ENCODE assay signal across 8 mouse cellular contexts in the genomic region with DNA sequence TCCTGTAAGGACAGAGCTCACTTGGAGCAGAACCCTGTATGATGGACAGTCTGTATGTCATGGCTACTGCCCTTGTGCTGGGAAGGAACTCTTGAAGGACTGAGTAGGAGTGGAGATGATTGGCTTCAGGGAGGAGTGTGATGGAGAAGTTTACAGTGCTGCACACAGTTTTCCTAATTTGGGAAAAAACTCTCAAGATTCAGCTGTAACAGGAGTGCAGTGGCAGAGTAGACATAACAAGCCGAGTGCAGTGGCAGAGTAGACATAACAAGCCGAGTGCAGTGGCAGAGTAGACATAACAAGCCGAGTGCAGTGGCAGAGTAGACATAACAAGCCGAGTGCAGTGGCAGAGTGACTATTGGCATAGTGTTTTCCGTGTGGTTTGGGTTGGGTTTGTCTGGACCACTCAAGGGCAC. TPM values are rescaled to one million over a fixed set of nuclear protein-coding genes. Genes with fewer than 3 reads are reported as not detected.
A peak's percentile ranks its signal among the peaks of the same experiment; 100 is the strongest.
DNase-seq lines count a peak whose midpoint lies in the region; ATAC-seq and TF ChIP-seq lines count a peak whose summit lies in the region.
"Not testable (repeated sequence)": the region's sequence is repeated elsewhere in the genome, so short reads cannot be mapped to it uniquely, and the experiment has no call there.

No protein-coding gene starts in this region.

- not testable (repeated sequence) for H3K9me3 ChIP-seq in embryonic facial prominence, embryonic 10.5 days; forebrain, embryonic 13.5 days (replicated peaks); hindbrain, embryonic 10.5 days; limb, embryonic 14.5 days (ENCODE audit: control insufficient read depth, low read length); midbrain, embryonic 11.5 days (ENCODE audit: control insufficient read depth, low read length); neural tube, embryonic 14.5 days (ENCODE audit: control insufficient read depth, low read length)

- ATAC-seq in forebrain, embryonic 13.5 days = 0 out of 2 replicates have a peak, but pooled peaks have one; percentile 36
- ATAC-seq in limb, embryonic 14.5 days (ENCODE audit: low FRiP score, low read depth); midbrain, embryonic 11.5 days (ENCODE audit: low FRiP score): not testable (repeated sequence)
- ATAC-seq in neural tube, embryonic 14.5 days (ENCODE audit: low read depth) = peak; percentile 51

- not testable (repeated sequence) for H3K36me3 ChIP-seq in embryonic facial prominence, embryonic 10.5 days (replicated peaks); forebrain, embryonic 13.5 days (ENCODE audit: poor library complexity, severe bottlenecking); hindbrain, embryonic 10.5 days; limb, embryonic 14.5 days (ENCODE audit: control insufficient read depth, insufficient read depth, low read length); midbrain, embryonic 11.5 days (ENCODE audit: control insufficient read depth, insufficient read depth, low read length); neural tube, embryonic 14.5 days (ENCODE audit: control insufficient read depth, insufficient read depth, low read length)

- H3K9ac ChIP-seq in forebrain, embryonic 13.5 days; limb, embryonic 14.5 days (ENCODE audit: low read depth, low read length, severe bottlenecking); midbrain, embryonic 11.5 days (ENCODE audit: low read length); neural tube, embryonic 14.5 days (replicated peaks; ENCODE audit: low read depth, low read length): not testable (repeated sequence)

- peak overlapping the region; percentile 32 for H3K4me3 ChIP-seq in embryonic facial prominence, embryonic 10.5 days
- not testable (repeated sequence) for H3K4me3 ChIP-seq in forebrain, embryonic 13.5 days; hindbrain, embryonic 10.5 days; limb, embryonic 14.5 days (replicated peaks; ENCODE audit: low read length); midbrain, embryonic 11.5 days (ENCODE audit: low read depth, low read length); neural tube, embryonic 14.5 days (ENCODE audit: low read depth, low read length)

- peak overlapping the region; percentile 68 for H3K27ac ChIP-seq in embryonic facial prominence, embryonic 10.5 days (replicated peaks)
- H3K27ac ChIP-seq in forebrain, embryonic 13.5 days; limb, embryonic 14.5 days (replicated peaks; ENCODE audit: low read depth, low read length); midbrain, embryonic 11.5 days (ENCODE audit: low read depth, low read length); neural tube, embryonic 14.5 days (ENCODE audit: low read depth, low read length): not testable (repeated sequence)
- peak overlapping the region; percentile 75 for H3K27ac ChIP-seq in hindbrain, embryonic 10.5 days

- H3K27me3 ChIP-seq in embryonic facial prominence, embryonic 10.5 days (replicated peaks; ENCODE audit: low read depth, poor library complexity, severe bottlenecking); forebrain, embryonic 13.5 days; hindbrain, embryonic 10.5 days (ENCODE audit: insufficient read depth, poor library complexity, severe bottlenecking); limb, embryonic 14.5 days (ENCODE audit: control insufficient read depth, insufficient read depth, low read length); midbrain, embryonic 11.5 days (ENCODE audit: control insufficient read depth, insufficient read depth, low read length); neural tube, embryonic 14.5 days (ENCODE audit: control insufficient read depth, insufficient read depth, low read length): not testable (repeated sequence)

- TF ChIP-seq POLR2A in limb, embryonic 14.5 days (IDR thresholded peaks at IDR 0.05; ENCODE audit: borderline replicate concordance, extremely low read depth, insufficient read depth, insufficient read length) = not testable (repeated sequence)

- peak; percentile 53 for DNase-seq in 416B (ENCODE audit: low read depth)
- not testable (repeated sequence) for DNase-seq in embryonic facial prominence, embryonic 10.5 days (ENCODE audit: low spot score); hindbrain, embryonic 10.5 days (ENCODE audit: low spot score); limb, embryonic 14.5 days (ENCODE audit: low spot score); midbrain, embryonic 11.5 days (ENCODE audit: low spot score, missing footprints)
- DNase-seq in kidney, adult 9 months = peak; percentile 38

- WGBS in embryonic facial prominence, embryonic 10.5 days = 59% methylated on average over 5 of the region's 5 CpGs
- WGBS in forebrain, embryonic 13.5 days = 53% methylated on average over 5 of the region's 5 CpGs
- WGBS in hindbrain, embryonic 10.5 days = 62% methylated on average over 5 of the region's 5 CpGs
- WGBS in limb, embryonic 14.5 days = 39% methylated on average over 5 of the region's 5 CpGs
- 53% methylated on average over 5 of the region's 5 CpGs for WGBS in midbrain, embryonic 11.5 days
- 39% methylated on average over 5 of the region's 5 CpGs for WGBS in neural tube, embryonic 14.5 days

- peak overlapping the region; percentile 45 for H3K4me2 ChIP-seq in forebrain, embryonic 13.5 days
- H3K4me2 ChIP-seq in limb, embryonic 14.5 days (replicated peaks; ENCODE audit: low read depth, low read length, severe bottlenecking) = peak overlapping the region; percentile 29; the same call in 1 of the 2 replicates
- H3K4me2 ChIP-seq in midbrain, embryonic 11.5 days = peak overlapping the region; percentile 15; the same call in 1 of the 2 replicates
- peak overlapping the region; percentile 9; the same call in 1 of the 2 replicates for H3K4me2 ChIP-seq in neural tube, embryonic 14.5 days (ENCODE audit: low read depth, low read length)

- peaks cover 19% of the 10 kb centered on the region for H3K4me1 ChIP-seq in embryonic facial prominence, embryonic 10.5 days
- not testable (repeated sequence) for H3K4me1 ChIP-seq in forebrain, embryonic 13.5 days; hindbrain, embryonic 10.5 days (replicated peaks); limb, embryonic 14.5 days (ENCODE audit: control insufficient read depth, insufficient read depth, low read length); midbrain, embryonic 11.5 days (ENCODE audit: control insufficient read depth, insufficient read depth, low read length); neural tube, embryonic 14.5 days (ENCODE audit: control insufficient read depth, insufficient read depth, low read length)

RNA-seq across cellular contexts. Expression of a gene that starts 58.2 kb away (rescaled TPM):
- 7.3 and 8.1 TPM in 2 replicates for polyA plus RNA-seq in embryonic facial prominence, embryonic 10.5 days (2016; fragmentation: Nextera tagmentation; extraction: Ambion mirVana)
- polyA plus RNA-seq in forebrain, embryonic 13.5 days (2015; fragmentation: Nextera tagmentation; extraction: Ambion mirVana) = 10.9 and 12.6 TPM in 2 replicates
- 6.7 and 7.2 TPM in 2 replicates for polyA plus RNA-seq in hindbrain, embryonic 10.5 days (2016; fragmentation: Nextera tagmentation; extraction: Ambion mirVana)
- polyA plus RNA-seq in limb, embryonic 14.5 days (2012; rRNA removed) = 12.1 and 12.4 TPM in 2 replicates
- 5.0 and 6.1 TPM in 2 replicates for polyA plus RNA-seq in limb, embryonic 14.5 days (2014; fragmentation: Nextera tagmentation; extraction: Ambion mirVana)
- 7.7 and 7.9 TPM in 2 replicates for polyA plus RNA-seq in midbrain, embryonic 11.5 days (2014; fragmentation: Nextera tagmentation; extraction: Ambion mirVana)
- polyA plus RNA-seq in neural tube, embryonic 14.5 days (2014; fragmentation: Nextera tagmentation; extraction: Ambion mirVana) = 12.6 and 13.0 TPM in 2 replicates

RNA-seq across cellular contexts. Expression of a gene that starts 58.2 kb away (rescaled TPM):
- polyA plus RNA-seq in embryonic facial prominence, embryonic 10.5 days (2016; fragmentation: Nextera tagmentation; extraction: Ambion mirVana) = 165 and 169 TPM in 2 replicates
- 196 and 225 TPM in 2 replicates for polyA plus RNA-seq in forebrain, embryonic 13.5 days (2015; fragmentation: Nextera tagmentation; extraction: Ambion mirVana)
- polyA plus RNA-seq in hindbrain, embryonic 10.5 days (2016; fragmentation: Nextera tagmentation; extraction: Ambion mirVana) = 166 and 169 TPM in 2 replicates
- polyA plus RNA-seq in limb, embryonic 14.5 days (2012; rRNA removed) = 51.6 and 73.0 TPM in 2 replicates
- 161 and 176 TPM in 2 replicates for polyA plus RNA-seq in limb, embryonic 14.5 days (2014; fragmentation: Nextera tagmentation; extraction: Ambion mirVana)
- polyA plus RNA-seq in midbrain, embryonic 11.5 days (2014; fragmentation: Nextera tagmentation; extraction: Ambion mirVana) = 169 and 171 TPM in 2 replicates
- 217 and 229 TPM in 2 replicates for polyA plus RNA-seq in neural tube, embryonic 14.5 days (2014; fragmentation: Nextera tagmentation; extraction: Ambion mirVana)
